Mouse (Mus musculus) embryonic facial prominence, embryonic 12.5 days (tissue): Measurements from ENCODE around the gene Irak4. TPM values are rescaled to one million over a fixed set of nuclear protein-coding genes. Genes with fewer than 3 reads are reported as not detected.
A peak's percentile ranks its signal among the peaks of the same experiment; 100 is the strongest.

Source experiments
- ATAC-seq: fragments of 200-750 bp; cut with Nextera tagmentation; 2 replicates; pipeline ENCODE4 v1.8.0; 2017; ENCODE audit not compliant: insufficient number of reproducible peaks, insufficient read depth, low FRiP score, low TSS enrichment
- H3K27ac ChIP-seq: fragments of 300-500 bp; sonication (generic); 2 replicates; pipeline ENCODE4 v1.5.1; 2016; ENCODE audit warnings: mild to moderate bottlenecking
- H3K27me3 ChIP-seq: fragments of 300-500 bp; sonication (generic); 2 replicates; pipeline ENCODE4 v1.6.1; 2016; ENCODE audit warnings: mild to moderate bottlenecking, moderate library complexity
- H3K36me3 ChIP-seq: fragments of 300-500 bp; sonication (generic); 2 replicates; pipeline ENCODE4 v1.6.1; 2016; ENCODE audit warnings: mild to moderate bottlenecking
- H3K4me1 ChIP-seq: fragments of 300-500 bp; sonication (generic); 2 replicates; pipeline ENCODE4 v1.6.1; 2016
- H3K4me2 ChIP-seq: fragments of 300-500 bp; sonication (generic); replicated peaks from 2 replicates; pipeline ENCODE4 v1.6.1; 2016; ENCODE audit warnings: mild to moderate bottlenecking, moderate library complexity
- H3K4me3 ChIP-seq: fragments of 300-500 bp; sonication (generic); 2 replicates; pipeline ENCODE4 v1.5.1; 2016; ENCODE audit warnings: mild to moderate bottlenecking
- H3K9ac ChIP-seq: fragments of 300-500 bp; sonication (generic); 2 replicates; pipeline ENCODE4 v1.6.1; 2016; ENCODE audit warnings: mild to moderate bottlenecking, moderate library complexity
- H3K9me3 ChIP-seq: fragments of 300-500 bp; sonication (generic); 2 replicates; pipeline ENCODE4 v1.6.1; 2016; ENCODE audit warnings: mild to moderate bottlenecking, moderate library complexity
- WGBS: fragments of 180-500 bp; shearing (Covaris S2); methylation state at CpG from one replicate; pipeline ENCODE4 v1.1.7; 2016; 5-methylcytosine and 5-hydroxymethylcytosine counted together
- polyA plus RNA-seq: library from polyadenylated mRNA; unstranded; fragments of >200 nt; fragmentation: Nextera tagmentation; extraction: Ambion mirVana; gene quantifications from 2 replicates; pipeline ENCODE4 v1.2.1, GENCODE M21; 2016

Gene Irak4
- polyA plus RNA-seq, 1 experiment from 2014 or later, result 4.5 TPM

DNA sequence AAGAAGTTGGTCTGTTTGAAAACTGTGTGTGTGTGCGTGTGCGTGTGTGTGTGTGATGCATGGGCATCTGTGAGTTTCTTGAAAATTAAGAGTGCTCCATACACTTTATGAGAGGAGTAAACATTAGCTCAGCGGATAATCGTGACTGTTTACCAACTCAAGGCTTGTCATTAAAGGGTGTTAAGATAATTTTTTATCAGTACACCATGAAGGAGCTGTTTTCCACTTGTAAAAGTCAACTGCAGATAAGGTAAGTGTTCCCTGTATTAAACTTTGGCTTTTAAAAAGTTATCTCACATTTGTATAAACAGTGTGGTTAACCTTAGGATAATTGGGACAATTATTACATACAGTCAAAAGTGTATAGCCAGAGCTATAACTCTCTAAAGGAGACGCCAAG is 11.1 kb upstream of the Irak4 start:
- Histone ChIP-seq H3K4me3 (no peak overlapping the region), H3K9ac (no peak overlapping the region), H3K27ac (no peak overlapping the region), H3K9me3 (no peaks in the 10 kb centered on the region), H3K4me1 (no peaks in the 10 kb centered on the region), H3K27me3 (no peaks in the 10 kb centered on the region), H3K4me2 (no peak overlapping the region), H3K36me3 (peaks cover 8% of the 10 kb centered on the region; the same call in 1 of the 2 replicates)
- WGBS, result 89% methylated on average over 5 of the region's 5 CpGs
- ATAC-seq, result no peak

GRCm38 (mm10) chr15:94532956-94533355 is 10.5 kb upstream of the Irak4 start:
- no peak for ATAC-seq
- no peak overlapping the region for H3K4me3 ChIP-seq
- no peak overlapping the region for H3K4me2 ChIP-seq
- no peaks in the 10 kb centered on the region for H3K27me3 ChIP-seq
- H3K4me1 ChIP-seq, result no peaks in the 10 kb centered on the region
- H3K9me3 ChIP-seq, result no peaks in the 10 kb centered on the region
- H3K27ac ChIP-seq, result no peak overlapping the region
- 87% methylated on average over 6 of the region's 6 CpGs for WGBS
- H3K36me3 ChIP-seq, result peaks cover 5% of the 10 kb centered on the region; the same call in 1 of the 2 replicates
- H3K9ac ChIP-seq, result no peak overlapping the region

GRCm38 (mm10) chr15:94535521-94535920 is 7.9 kb upstream of the Irak4 start:
- H3K9me3 ChIP-seq, result no peaks in the 10 kb centered on the region
- no peaks in the 10 kb centered on the region for H3K4me1 ChIP-seq
- no peak overlapping the region for H3K4me3 ChIP-seq
- 92% methylated on average over 7 of the region's 7 CpGs for WGBS
- no peak overlapping the region for H3K9ac ChIP-seq
- H3K27me3 ChIP-seq, result no peaks in the 10 kb centered on the region
- no peak overlapping the region for H3K27ac ChIP-seq
- no peak overlapping the region for H3K4me2 ChIP-seq
- H3K36me3 ChIP-seq, result 0 out of 2 replicates have a peak, but pooled peaks cover 5% of the 10 kb centered on the region
- no peak for ATAC-seq

GRCm38 (mm10) chr15:94539296-94539695 is 4.1 kb upstream of the Irak4 start:
- H3K4me2 ChIP-seq, result no peak overlapping the region
- no peaks in the 10 kb centered on the region for H3K36me3 ChIP-seq
- no peak overlapping the region for H3K27ac ChIP-seq
- H3K27me3 ChIP-seq, result no peaks in the 10 kb centered on the region
- H3K9me3 ChIP-seq, result no peaks in the 10 kb centered on the region
- no peak for ATAC-seq
- 84% methylated on average over 3 of the region's 3 CpGs for WGBS
- H3K4me1 ChIP-seq, result peaks cover 5% of the 10 kb centered on the region; the same call in 1 of the 2 replicates
- no peak overlapping the region for H3K9ac ChIP-seq
- H3K4me3 ChIP-seq, result no peak overlapping the region

- Histone ChIP-seq H3K36me3 (no peaks in the 10 kb centered on the region), H3K9ac (peak overlapping the region; percentile 65), H3K4me2 (peak overlapping the region; percentile 72), H3K9me3 (no peaks in the 10 kb centered on the region), H3K27me3 (no peaks in the 10 kb centered on the region), H3K4me3 (peak overlapping the region; percentile 73), H3K4me1 (peaks cover 5% of the 10 kb centered on the region; the same call in 1 of the 2 replicates), H3K27ac (no peak overlapping the region)
- ATAC-seq, result peak; percentile 78
- 12% methylated on average over 22 of the region's 22 CpGs for WGBS
These were observed 655 bp upstream of the Irak4 start for GRCm38 (mm10) chr15:94542567-94543408.

DNA sequence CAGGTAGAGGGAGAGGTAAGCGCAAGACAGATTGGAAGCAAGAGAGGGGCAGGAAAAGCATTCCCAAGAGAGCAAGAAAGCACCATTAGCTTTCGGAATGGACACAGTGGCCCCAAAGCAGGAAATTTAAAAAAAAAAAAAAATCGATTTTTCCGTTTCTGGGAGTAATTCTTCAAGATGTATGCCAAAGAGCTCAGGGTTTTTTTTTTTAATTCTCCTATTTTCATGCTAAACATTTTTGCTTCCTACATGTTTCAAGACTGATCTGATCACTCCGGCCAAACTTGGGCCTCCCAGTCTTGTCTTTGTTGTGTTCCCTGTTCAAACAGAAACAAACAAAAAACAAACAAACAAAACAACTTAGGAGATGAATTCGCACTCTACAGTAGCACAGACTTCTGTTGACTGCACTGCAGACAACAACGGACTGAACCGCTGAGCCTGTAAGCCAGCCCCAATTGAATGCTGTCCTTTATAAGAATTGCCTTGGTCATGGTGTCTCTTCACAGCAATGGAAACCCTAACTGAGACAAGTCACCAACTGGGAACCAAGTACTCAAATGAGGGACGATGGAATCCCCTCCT is 701 bp downstream of the Irak4 start:
- no peaks in the 10 kb centered on the region for H3K9me3 ChIP-seq
- H3K27me3 ChIP-seq, result no peaks in the 10 kb centered on the region
- no peaks in the 10 kb centered on the region for H3K36me3 ChIP-seq
- H3K4me2 ChIP-seq, result peak overlapping the region; percentile 72
- H3K4me3 ChIP-seq, result peak overlapping the region; percentile 73
- peaks cover 5% of the 10 kb centered on the region; the same call in 1 of the 2 replicates for H3K4me1 ChIP-seq
- no peak overlapping the region for H3K27ac ChIP-seq
- peak overlapping the region; percentile 65 for H3K9ac ChIP-seq
- ATAC-seq, result no peak
- WGBS, result 39% methylated on average over 9 of the region's 9 CpGs

DNA sequence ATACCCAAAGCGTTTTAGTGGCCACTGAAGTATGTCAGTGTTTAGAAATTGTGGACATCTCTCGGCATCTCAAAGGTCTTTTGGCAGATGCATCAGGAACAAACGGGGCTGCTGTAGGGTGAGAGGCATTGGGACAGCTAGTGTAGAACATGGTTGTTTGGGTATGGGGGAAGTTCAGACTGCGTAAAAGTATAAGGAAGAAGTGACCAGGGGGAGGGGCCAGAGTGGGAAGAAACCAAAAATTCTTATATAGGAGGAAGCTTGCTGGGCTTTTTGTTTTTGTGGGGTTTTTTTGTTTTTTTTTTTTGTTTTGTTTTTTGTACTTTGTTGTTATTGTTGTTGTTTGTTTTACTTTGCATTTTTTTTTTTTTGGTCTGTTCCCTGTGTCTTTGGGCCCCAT is 1.4 kb downstream of the Irak4 start:
- Histone ChIP-seq H3K27ac (no peak overlapping the region), H3K36me3 (no peaks in the 10 kb centered on the region)
- 92% methylated on average over 4 of the region's 4 CpGs for WGBS

GRCm38 (mm10) chr15:94553536-94553935 is 10.1 kb downstream of the Irak4 start:
- ATAC-seq, result no peak
- H3K4me3 ChIP-seq, result no peak overlapping the region
- no peak overlapping the region for H3K4me2 ChIP-seq
- no peak overlapping the region for H3K27ac ChIP-seq
- H3K36me3 ChIP-seq, result no peaks in the 10 kb centered on the region
- H3K9ac ChIP-seq, result no peak overlapping the region
- WGBS, result 94% methylated on average over 9 of the region's 9 CpGs
- no peaks in the 10 kb centered on the region for H3K27me3 ChIP-seq
- H3K4me1 ChIP-seq, result no peaks in the 10 kb centered on the region
- 0 out of 2 replicates have a peak, but pooled peaks cover 4% of the 10 kb centered on the region for H3K9me3 ChIP-seq

More for the DNA sequence above, 1.4 kb downstream of the Irak4 start:
- peaks cover 5% of the 10 kb centered on the region; the same call in 1 of the 2 replicates for H3K4me1 ChIP-seq
- no peaks in the 10 kb centered on the region for H3K9me3 ChIP-seq
- H3K4me2 ChIP-seq, result no peak overlapping the region
- no peak overlapping the region for H3K9ac ChIP-seq
- H3K4me3 ChIP-seq, result no peak overlapping the region
- ATAC-seq, result no peak
- no peaks in the 10 kb centered on the region for H3K27me3 ChIP-seq

GRCm38 (mm10) chr15:94557442-94557841 is 14.0 kb downstream of the Irak4 start:
- Histone ChIP-seq H3K4me3 (no peak overlapping the region), H3K27me3 (no peaks in the 10 kb centered on the region), H3K4me2 (no peak overlapping the region), H3K36me3 (no peaks in the 10 kb centered on the region), H3K9ac (no peak overlapping the region), H3K27ac (no peak overlapping the region), H3K9me3 (no peaks in the 10 kb centered on the region), H3K4me1 (no peaks in the 10 kb centered on the region)
- WGBS, result 17% methylated on average over 7 of the region's 7 CpGs
- ATAC-seq, result no peak

GRCm38 (mm10) chr15:94558895-94559656 is 15.6 kb downstream of the Irak4 start:
- no peak overlapping the region for H3K4me2 ChIP-seq
- 84% methylated on average over 17 of the region's 17 CpGs for WGBS
- no peaks in the 10 kb centered on the region for H3K9me3 ChIP-seq
- H3K36me3 ChIP-seq, result no peaks in the 10 kb centered on the region
- ATAC-seq, result no peak
- no peak overlapping the region for H3K9ac ChIP-seq
- no peak overlapping the region for H3K4me3 ChIP-seq
- no peaks in the 10 kb centered on the region for H3K4me1 ChIP-seq
- no peaks in the 10 kb centered on the region for H3K27me3 ChIP-seq
- no peak overlapping the region for H3K27ac ChIP-seq

DNA sequence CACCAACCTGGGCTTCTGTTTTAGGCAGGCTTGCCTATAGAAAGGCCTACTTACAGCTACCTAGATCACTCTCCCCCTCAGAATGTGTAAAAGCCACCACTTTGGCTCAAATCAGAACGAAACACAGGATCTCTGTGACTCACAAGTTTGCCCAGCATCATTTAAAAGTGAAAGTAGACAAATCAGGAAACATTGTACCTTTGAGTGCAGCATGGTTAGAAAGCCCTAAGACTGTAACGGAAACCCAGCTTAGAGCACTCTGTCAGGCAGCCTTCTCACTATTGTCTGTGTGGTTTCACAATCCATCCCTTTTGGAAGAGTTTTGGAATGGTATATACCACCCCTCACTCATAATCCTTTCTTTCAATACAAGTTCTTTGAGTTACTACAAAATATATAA is 21.5 kb downstream of the Irak4 start:
- H3K4me2 ChIP-seq, result no peak overlapping the region
- 81% methylated on average over 2 of the region's 2 CpGs for WGBS
- no peaks in the 10 kb centered on the region for H3K4me1 ChIP-seq
- no peak overlapping the region for H3K27ac ChIP-seq
- no peak overlapping the region for H3K9ac ChIP-seq
- no peak overlapping the region for H3K4me3 ChIP-seq
- no peaks in the 10 kb centered on the region for H3K27me3 ChIP-seq
- ATAC-seq, result no peak
- no peaks in the 10 kb centered on the region for H3K36me3 ChIP-seq
- H3K9me3 ChIP-seq, result no peaks in the 10 kb centered on the region
